Mouse (Mus musculus): ENCODE measurements around the gene Pcmtd2.

DNA sequence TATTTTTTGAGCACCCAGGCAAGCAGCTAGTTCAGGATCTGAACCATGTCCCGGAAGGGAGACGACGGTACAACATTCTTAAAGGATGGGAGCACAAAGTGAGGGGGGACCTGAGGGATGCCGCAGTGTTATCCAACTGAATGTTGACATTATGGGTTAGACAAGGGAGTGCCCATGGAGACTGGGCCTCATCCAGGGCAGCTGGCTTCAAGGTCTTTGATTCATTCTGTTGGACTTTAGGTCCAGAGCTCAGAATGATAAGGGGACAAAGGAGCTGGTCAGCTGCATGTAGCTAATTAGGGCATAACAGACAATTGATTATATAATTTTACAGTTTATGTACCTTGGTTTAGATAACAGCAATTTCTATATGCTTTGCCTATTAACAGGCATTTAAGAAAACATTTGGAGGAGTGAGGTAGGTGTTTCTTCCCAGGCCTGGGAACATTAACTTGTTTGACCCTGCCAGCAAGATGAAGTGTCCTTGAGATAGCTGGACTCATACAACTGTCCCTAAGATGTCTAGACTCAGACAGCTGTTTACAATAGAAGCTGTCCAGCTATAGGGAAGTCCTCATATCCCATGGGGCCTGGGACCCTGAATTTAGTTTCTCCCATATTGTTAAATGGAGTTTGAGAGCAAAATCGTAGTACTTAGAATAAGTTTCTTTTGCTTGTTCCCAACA is 8.2 kb downstream of the Pcmtd2 start:
- no peak for TF ChIP-seq CTCF (IDR thresholded peaks at IDR 0.05; ENCODE audit: borderline replicate concordance, insufficient read depth, low read length)
- TF ChIP-seq POLR2A (IDR thresholded peaks at IDR 0.05; ENCODE audit: low read depth, low read length) = no peak

Data from embryonic fibroblast, embryonic 13.5 days (primary cell).